Mouse (Mus musculus): ENCODE data around the gene Svop.

- no peak for TF ChIP-seq CTCF (IDR thresholded peaks at IDR 0.05; ENCODE audit: low read depth)
- TF ChIP-seq EP300 (IDR thresholded peaks at IDR 0.05; ENCODE audit: low read depth) = no peak
These were observed 34.6 kb upstream of the Svop start for GRCm38 (mm10) chr5:114126008-114126407.
